Mouse (Mus musculus) kidney, adult 2 months (tissue): ENCODE results near the gene Trio. TPM values are rescaled to one million over a fixed set of nuclear protein-coding genes. Genes with fewer than 3 reads are reported as not detected.

Experiments used
- DNase-seq: peaks from one replicate; pipeline ENCODE4 v3.0.0; 2021
- H3K27ac ChIP-seq: fragments of 200-500 bp; 2 replicates; pipeline ENCODE4 v1.5.1; 2012; ENCODE audit warnings: low read depth, low read length, control low read depth, inconsistent platforms; ENCODE audit not compliant: insufficient read depth
- H3K27me3 ChIP-seq: fragments of 200-500 bp; replicated peaks from 2 replicates; pipeline ENCODE4 v1.6.1; 2012; ENCODE audit warnings: mild to moderate bottlenecking, moderate library complexity, low read length, inconsistent platforms; ENCODE audit not compliant: control insufficient read depth, insufficient read depth
- H3K36me3 ChIP-seq: fragments of 200-500 bp; 2 replicates; pipeline ENCODE4 v1.6.1; 2012; ENCODE audit warnings: mild to moderate bottlenecking, moderate library complexity, low read length, inconsistent platforms; ENCODE audit not compliant: control insufficient read depth, insufficient read depth
- H3K4me1 ChIP-seq: fragments of 200-500 bp; 2 replicates; pipeline ENCODE4 v1.6.1; 2011; ENCODE audit warnings: low read length; ENCODE audit not compliant: control insufficient read depth, insufficient read depth
- H3K4me3 ChIP-seq: fragments of 200-500 bp; 2 replicates; pipeline ENCODE4 v1.5.1; 2011; ENCODE audit warnings: mild to moderate bottlenecking, low read depth, low read length, control low read depth; ENCODE audit not compliant: insufficient read depth
- CTCF ChIP-seq: fragments of 200-500 bp; conservative IDR thresholded peaks from 2 replicates; pipeline ENCODE4 v1.5.1; 2011; ENCODE audit warnings: low read depth, mild to moderate bottlenecking, control low read depth, low read length, moderate library complexity, mixed read lengths; ENCODE audit not compliant: insufficient read depth, insufficient read length
- POLR2A ChIP-seq: fragments of 200-500 bp; IDR thresholded peaks from one replicate; pipeline ENCODE4 v1.6.1; 2011; ENCODE audit warnings: low read depth, low read length, control low read depth
- whole genome bisulfite sequencing: fragments of 180-500 bp; shearing (Covaris S2); methylation state at CpG from one replicate; pipeline ENCODE4 v1.1.7; 2018; 5-methylcytosine and 5-hydroxymethylcytosine counted together
- polyA plus RNA-seq: library from polyadenylated mRNA; depleted of rRNA; stranded (reverse); fragments of >200 nt; gene quantifications from 2 replicates; pipeline ENCODE4 v1.2.3, GENCODE M21; 2012; rRNA removed

Gene Trio
- 37.2 and 44.5 TPM in 2 replicates for polyA plus RNA-seq

DNA sequence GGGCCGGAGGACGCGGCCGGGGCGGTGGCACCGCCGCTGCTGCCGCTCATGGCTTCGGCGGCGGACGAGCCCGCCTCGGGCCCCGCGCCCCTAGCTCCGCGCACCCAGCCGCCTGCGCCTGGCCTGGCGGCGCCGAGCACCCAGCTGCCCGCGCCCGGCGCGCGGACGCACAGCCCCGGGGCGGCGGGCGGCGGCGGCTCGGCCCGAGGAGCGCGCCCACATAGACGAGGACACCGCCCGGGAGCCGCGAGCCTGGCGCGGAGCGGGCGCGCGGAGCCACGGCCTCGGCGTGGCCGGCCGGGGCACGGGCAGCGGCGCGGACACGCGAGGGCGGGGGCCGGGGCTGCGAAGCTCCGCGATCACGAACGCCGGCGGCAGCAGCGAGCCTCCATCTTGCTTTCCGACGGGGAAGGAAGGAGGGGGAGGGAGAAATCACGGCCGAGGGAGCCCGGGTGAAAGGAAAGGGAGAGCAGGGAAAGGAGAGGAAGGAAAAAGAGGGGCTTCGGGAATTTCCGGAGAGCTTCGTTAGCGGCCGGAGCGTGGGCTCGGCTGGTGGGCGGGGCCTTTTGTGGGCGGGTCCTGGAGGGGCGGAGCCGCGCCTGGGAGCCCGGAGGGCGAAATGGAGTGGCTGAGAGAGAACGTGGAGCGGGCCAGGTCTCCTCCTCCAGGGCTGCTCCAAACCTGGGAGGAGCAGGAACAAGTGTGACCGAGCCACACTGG lies at the start of gene Trio:
Trio (minus strand) TSS at position 402 of the 720 bp plus-strand sequence.
- Histone ChIP-seq H3K4me1 (peaks cover 20% of the 10 kb centered on the region), H3K27me3 (no peaks in the 10 kb centered on the region), H3K4me3 (peak within 1 kb of the TSS; percentile 98), H3K36me3 (no peaks in the 10 kb centered on the region), H3K27ac (peak within 1 kb of the TSS; percentile 90)
- DNase-seq: peak; percentile 99
- 4% methylated on average over 94 of the region's 94 CpGs for WGBS
- TF ChIP-seq POLR2A (no peak), CTCF (no peak)

DNA sequence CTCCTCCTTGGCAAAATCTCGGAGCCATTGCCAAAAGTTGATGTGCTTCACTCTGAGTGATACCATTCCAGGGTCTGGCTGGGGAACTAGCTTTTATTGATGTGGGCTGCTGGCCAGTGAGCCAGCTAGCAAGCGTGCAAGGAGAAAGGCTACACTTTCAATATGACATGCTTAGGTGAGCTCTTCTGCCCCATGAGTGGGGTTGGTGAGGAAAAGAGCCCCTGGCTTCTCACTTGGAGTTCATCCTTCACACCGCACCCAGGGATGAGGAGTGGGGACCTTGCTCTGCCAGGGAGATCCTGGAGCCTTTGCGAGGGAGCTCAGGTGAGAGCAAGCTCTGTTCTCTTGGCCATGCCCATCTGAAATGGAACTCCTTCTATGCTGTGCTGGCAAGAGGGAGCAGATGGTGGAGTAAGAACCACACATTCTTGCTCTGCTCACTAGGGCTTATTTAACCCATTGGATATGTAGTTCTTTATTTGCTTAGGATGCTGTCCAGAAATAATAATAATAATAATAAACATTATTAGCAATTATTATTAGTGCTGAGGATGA lies 48.8 kb upstream of the Trio start:
- H3K4me1 ChIP-seq: no peaks in the 10 kb centered on the region
- no peak overlapping the region for H3K4me3 ChIP-seq
- no peaks in the 10 kb centered on the region for H3K27me3 ChIP-seq
- TF ChIP-seq POLR2A (no peak), CTCF (no peak)
- no peaks in the 10 kb centered on the region for H3K36me3 ChIP-seq
- no peak overlapping the region for H3K27ac ChIP-seq
- 72% methylated on average over 4 of the region's 4 CpGs for whole genome bisulfite sequencing
- no peak for DNase-seq

DNA sequence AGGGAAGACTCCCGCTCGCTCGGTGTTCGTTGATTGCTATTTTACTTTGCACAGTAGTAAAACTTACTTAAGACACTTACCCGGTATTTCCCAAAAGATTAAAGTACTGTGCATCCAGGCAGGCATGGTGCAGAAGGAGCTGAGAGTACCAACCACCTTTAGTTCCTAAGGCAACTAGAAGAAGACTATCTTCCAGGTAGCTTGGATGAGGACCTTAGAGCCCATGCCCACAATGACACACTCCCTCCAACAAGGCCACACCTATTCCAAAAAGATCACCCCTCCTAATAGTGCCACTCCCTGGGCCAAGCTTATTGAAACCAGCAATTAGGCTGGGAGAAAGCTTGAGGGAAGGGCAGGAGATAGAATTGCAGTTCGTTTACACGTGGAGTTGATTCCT lies 46.0 kb upstream of the Trio start:
- H3K36me3 ChIP-seq: no peaks in the 10 kb centered on the region
- TF ChIP-seq POLR2A: no peak
- no peak for TF ChIP-seq CTCF
- 56% methylated on average over 7 of the region's 7 CpGs for WGBS

DNA sequence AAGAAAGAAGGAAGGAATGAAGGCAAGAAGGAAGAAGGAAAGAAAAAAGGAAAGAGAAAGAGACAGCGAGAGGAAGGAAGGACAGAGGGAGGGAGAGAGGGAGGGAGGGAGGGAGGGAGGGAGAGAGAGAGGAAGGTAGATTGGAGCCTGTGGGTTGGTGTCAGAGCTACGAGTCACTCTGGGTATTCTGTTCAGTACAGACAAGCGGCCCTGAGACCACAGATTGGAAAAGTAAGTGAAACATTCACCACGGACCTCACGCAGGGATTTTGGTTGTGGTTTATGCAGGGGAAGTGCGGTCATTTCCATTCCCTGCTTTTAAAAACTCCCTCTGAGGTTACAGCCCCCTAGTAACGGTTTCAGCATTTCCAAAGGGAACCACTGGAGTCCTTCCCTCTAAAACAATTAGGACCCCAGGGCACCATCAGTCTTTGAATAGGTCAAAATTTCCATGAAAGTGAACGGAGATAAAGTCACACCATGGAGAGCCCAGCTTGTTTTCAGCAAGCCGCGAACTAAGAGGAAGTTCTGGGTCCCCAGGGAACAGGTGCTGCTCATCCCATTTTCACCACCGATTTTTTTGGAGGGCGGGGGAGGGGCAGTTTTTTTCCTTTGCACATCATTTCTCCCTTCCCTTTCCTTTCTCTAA lies 45.2 kb upstream of the Trio start:
- 3% methylated on average over 12 of the region's 12 CpGs for WGBS
- Histone ChIP-seq H3K4me1 (no peaks in the 10 kb centered on the region), H3K27me3 (no peaks in the 10 kb centered on the region), H3K27ac (peak overlapping the region; percentile 95), H3K36me3 (no peaks in the 10 kb centered on the region), H3K4me3 (peak overlapping the region; percentile 54)
- TF ChIP-seq CTCF (no peak), POLR2A (no peak)
- peak; percentile 66 for DNase-seq

More for the DNA sequence above, 46.0 kb upstream of the Trio start:
- H3K4me1 ChIP-seq: no peaks in the 10 kb centered on the region
- no peak overlapping the region for H3K4me3 ChIP-seq
- H3K27ac ChIP-seq: no peak overlapping the region
- no peak for DNase-seq
- no peaks in the 10 kb centered on the region for H3K27me3 ChIP-seq

DNA sequence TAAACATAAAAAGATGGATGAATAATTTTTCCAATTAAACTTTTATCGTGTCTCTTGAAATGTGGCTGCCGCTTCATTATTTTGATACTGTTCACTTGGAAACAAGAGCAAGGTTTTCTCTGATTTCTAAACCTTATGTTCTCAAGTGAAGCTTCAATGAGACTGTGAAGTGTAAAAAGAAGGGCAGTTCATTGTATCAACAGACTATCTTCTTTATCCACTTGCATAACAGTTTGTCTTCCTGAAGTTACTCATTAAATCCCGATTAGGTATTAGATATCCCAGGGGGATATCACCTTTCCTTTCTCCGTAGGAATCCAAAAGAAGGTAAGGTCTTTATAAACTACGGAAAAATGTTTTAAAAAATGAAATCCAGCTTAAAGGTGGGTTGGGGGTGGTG lies 44.6 kb upstream of the Trio start:
- Histone ChIP-seq H3K4me1 (no peaks in the 10 kb centered on the region), H3K27me3 (no peaks in the 10 kb centered on the region), H3K27ac (peak overlapping the region; percentile 95), H3K4me3 (peak overlapping the region; percentile 54), H3K36me3 (no peaks in the 10 kb centered on the region)
- 45% methylated on average over 5 of the region's 5 CpGs for WGBS
- TF ChIP-seq CTCF (no peak), POLR2A (no peak)
- peak; percentile 65 for DNase-seq

DNA sequence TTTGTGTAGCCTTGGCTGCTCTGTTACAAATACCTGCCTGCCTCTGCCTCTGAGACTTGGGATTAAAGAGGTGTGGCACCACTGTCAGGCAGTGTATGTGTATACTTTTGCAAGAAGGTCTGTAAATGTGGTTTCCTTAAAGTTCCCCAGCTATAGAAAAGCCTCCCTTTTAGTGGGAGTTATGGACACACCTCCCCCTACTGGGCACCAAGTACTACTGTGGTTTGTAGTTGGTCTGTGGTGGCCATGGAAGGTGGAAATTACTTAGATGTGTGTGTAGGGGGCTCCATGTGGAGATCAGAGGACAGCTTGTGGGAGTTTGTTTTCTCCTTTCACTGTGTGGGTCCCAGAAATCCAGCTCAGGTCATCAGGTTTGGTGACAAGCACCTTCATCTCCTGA lies 41.7 kb upstream of the Trio start:
- TF ChIP-seq POLR2A: no peak
- TF ChIP-seq CTCF: peak; percentile 47
- Histone ChIP-seq H3K27ac (no peak overlapping the region), H3K4me3 (no peak overlapping the region), H3K36me3 (no peaks in the 10 kb centered on the region), H3K4me1 (peaks cover 3% of the 10 kb centered on the region; the same call in 1 of the 2 replicates), H3K27me3 (no peaks in the 10 kb centered on the region)
- DNase-seq: peak; percentile 27

DNA sequence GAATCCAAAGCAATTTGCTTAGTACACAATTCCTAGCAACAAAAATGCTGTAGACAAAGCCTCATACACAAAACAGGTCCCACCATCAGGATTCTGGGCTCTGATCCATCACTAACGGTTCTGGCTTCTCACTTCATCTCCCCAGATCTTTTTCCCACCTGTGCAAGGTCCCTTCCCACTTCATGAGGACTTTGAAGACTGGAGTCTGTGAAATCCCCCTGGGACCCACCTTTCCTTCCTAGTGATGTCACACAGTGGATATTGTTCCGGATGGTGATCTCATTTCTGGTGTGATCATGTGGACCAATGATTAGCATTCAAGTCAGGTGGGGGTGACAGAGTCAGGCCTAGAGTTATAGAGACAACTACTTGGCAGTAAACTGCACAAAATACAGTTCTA lies 40.8 kb upstream of the Trio start:
- Histone ChIP-seq H3K27me3 (no peaks in the 10 kb centered on the region), H3K4me3 (no peak overlapping the region), H3K4me1 (peaks cover 3% of the 10 kb centered on the region; the same call in 1 of the 2 replicates), H3K36me3 (no peaks in the 10 kb centered on the region), H3K27ac (no peak overlapping the region)
- 81% methylated on average over 2 of the region's 2 CpGs for WGBS
- TF ChIP-seq CTCF: no peak
- TF ChIP-seq POLR2A: no peak
- DNase-seq: no peak
